Mouse (Mus musculus): ENCODE measurements at regions not wholly inside any gene's neighbourhood (a gene's known extent, or its start where the extent isn't known, plus 50 kb on each side); places are given as distances from the start of the nearest gene placed in this dataset.

DNA sequence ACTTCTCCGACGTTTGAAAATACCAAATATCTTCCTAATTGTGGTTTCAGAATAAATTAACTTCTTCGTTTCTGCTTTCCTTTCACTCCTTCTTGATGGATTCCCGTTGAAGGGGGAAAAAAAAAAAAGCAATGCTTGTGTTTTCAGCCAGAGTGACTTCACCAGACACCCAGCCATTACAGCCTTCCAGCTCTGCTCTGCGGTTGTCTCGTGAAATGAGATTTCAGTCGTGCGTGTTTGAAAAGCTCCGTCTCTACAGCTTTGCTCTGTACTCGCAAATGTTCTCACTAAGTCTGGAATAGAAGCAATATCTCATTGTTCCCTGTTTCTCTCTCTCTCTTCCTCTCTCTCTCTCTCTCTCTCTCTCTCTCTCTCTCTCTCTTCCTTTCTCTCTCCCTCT lies 509.6 kb upstream of the Kif2a start:
- no peak for DNase-seq

DNA sequence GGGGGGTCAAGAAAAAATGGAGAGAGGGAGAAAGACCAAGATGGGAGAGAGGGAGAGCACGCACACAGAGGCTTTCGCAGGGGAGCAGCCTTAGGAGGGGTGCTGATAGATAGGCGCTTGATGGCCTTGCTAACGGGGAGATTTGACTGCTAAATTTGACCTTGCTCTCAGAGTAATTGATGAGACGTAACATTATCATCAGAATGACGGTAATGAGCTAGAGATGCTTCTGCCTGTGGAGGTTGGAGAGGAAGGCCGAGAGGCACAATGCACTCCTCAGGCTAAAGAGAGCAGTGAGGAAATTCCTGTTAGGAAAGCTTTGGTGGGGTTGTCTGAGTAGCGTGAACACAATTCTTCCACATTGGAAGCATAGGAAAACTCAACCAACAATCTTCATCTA lies 509.1 kb upstream of the Kif2a start:
- DNase-seq = no peak

DNA sequence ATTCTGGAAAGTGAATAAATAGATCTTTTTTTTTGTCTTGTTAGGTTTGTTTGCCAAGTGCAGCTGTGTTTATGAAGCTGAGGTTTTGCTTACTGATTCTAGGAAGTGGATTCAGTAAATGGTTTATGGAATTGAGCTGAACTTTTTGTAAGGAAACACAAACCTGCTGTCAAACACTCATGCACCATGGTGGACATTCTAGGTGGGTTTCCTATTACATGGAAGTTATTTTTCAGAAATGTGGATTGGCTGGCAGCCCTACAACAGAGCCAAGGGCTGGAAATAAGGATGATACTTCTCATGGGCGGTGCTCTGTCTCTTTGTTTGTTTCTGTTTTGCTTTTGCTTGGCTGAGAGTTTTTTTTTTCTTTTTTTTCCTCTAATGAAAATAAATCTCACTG lies 508.5 kb upstream of the Kif2a start:
- DNase-seq = no peak

DNA sequence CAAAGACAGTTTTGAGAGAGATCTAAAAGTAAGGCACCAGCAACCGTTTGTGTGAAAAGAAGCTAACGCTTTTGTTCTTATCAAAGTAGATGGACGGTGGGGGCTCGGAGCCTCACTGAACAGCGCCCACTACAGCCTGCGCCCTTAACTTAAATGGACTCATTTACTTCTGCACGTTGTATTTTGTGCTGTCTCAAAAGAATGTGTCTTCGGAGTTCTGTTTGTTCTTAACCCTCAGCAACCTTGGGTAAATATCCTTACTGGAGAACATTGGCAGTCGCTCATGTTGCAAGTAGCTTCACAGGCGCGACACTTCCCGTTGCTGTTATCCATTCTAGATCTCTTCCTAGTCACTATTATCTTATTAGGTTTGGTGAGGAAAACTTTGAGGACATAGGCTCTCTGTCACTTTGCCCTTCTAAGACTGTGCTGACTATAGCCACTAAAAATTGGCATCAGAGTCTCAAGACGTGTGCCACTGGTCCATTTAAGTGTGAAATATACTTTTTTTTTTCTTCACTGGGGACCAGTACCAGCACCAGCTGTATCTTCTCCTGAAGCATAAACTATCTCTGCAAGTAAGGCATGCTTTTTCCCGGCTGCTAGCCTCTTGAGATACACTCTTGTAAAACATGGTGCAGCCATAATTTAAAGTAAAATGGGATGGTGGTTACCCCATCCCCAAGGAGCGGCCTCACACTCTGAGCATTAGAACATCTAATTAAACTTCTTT lies 507.0 kb upstream of the Kif2a start:
- no peak for DNase-seq

DNA sequence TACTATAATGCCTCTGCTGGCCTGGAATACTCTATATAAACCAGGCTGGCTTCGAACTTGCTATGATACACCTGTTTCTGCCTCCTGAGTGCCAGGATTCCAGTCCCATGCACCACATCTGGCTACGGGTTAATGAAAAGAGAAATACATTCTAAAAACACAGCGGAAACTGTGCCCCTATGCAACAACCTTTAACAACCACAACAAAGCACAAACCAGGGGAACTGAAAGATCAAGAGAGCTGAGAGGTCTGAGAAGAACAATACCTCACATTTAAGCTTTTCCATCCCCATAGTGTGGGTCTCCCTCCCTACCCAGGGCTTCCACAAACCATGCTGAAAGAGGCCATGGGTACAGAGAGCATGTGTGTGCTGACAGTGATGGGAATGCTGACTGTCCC lies 501.0 kb upstream of the Kif2a start:
- no peak for DNase-seq

DNA sequence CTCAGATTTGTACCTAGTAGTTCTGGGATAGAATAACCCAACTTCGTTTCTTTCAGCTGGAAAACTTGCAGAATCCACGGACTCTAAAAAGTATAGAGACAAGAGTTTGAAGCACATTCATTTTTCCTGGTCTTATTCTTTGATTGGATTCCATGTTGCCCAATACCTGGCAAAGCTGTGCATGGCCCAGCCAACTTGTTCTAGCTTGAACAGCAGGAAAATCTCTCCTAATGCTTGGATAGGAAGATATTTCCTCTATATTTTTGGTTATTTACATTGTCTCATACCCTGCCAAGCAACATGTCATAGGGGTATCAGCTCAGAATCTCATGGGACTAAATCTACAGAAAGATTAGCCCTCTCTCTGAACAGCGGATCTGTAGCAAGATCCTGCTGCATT lies 492.3 kb upstream of the Kif2a start:
- no peak for DNase-seq

DNA sequence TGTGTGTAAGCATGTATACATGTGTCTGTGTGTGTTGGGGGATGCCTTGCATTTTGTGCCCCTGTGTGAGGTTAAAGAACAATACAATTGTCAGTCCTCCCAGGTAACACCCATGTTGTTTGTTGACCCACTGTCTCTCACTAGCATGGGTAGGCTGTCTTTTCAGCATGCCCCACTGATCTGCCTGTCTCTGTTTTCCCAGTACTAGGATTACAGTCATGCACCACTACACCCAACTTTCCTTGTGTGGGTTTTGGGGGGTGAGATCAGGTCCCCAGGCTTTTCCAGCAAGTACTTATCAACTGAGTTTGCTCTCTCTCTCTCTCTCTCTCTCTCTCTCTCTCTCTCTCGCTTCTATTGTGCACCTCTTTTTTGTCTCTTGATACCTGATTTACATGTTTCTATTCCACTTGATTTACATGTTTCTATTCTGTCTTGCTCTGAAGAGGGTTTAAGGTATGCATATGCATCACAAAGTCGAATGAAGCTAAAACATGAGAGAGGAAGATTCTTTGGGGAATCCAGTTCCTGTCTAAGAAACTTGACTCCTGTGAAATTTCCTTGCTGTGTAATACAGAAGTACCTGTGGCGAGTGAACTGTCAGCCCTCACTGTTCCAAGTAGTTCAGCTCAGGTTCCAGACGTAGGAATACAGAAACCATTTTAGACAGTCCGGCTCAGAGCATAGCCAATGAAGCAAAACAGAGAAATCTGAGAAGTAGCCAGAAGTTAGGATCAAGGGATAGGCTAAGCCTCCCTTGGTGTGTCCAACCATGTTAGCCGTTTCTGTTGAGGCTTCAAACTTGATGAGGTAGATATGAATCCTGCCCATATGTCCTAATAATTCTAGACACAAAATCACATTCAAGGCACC lies 491.6 kb upstream of the Kif2a start:
- DNase-seq = no peak

DNA sequence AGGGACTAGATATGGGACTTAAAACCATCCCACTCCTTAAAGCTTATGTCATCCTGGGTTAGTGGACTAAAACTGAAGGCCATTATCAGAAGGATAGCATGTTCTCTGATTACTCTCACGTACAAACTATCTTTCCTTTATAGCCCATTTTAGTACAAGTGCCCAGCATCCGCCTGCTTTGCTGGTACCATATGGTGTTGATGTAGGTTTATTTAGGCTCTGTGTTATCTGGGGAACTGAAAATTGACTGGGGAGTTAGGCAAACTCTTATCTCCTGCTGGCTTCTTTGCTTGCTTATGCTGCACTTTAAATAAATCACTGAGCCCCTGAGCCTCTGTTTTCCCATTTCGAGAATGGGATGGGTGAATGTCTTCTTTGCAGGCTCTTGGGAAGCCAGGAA lies 485.4 kb upstream of the Kif2a start:
- DNase-seq = no peak

DNA sequence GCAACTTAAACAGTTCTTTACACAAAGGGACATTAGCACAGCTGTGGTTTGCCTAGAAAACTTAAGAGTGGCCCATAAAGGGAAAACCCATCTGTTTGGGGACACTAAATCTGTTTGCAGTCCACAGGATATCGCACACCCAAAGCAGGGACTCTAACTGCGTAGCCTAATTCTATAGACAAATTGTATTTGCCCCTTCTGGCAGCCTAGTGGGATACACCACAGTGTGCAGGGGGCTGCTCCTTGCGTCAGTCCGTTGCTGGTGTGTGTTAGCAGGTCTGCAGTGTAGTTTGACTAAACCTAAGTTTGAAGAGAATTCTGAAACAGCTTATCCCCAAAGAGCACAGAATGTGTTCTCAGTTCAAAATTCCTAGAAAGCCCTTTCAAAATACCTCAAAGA lies 484.9 kb upstream of the Kif2a start:
- no peak for DNase-seq

DNA sequence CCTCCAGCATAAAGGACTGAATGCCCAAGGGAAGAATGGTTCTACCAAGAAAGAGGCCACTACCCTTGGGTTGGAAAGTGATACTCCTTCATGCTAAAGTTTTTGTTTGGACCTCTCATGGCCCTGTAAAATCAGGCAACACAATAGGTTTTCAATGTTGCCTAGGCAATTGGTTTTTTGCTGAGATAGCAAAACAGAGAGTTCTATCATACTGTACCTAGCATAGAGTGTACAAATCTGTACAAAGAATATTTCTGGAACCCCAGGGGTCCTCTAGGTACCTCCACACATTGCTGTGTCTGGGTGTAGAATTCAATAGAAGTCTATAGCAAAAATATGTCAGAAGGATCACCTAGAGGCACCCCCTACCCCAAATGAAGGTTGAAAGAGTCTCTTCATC lies 483.4 kb upstream of the Kif2a start:
- no peak for DNase-seq

DNA sequence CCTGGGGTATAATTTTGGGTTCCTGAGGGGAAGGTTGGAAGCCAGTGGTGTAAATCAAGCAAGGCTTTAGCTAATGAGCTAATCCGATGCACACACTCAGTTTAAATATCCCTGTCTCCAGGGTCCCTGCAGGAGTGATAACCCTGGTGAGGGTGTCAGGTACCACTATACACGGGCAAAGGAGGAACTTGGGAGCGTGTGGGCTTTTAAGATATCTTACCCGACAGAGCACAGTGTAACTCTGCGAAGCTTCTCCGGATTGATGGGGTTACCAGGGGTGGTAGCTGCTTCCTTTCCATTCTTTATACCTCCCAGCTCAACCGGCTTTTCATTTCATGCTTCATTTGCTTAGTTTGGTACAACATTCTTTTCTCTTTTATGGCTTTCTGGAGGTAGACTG lies 480.3 kb upstream of the Kif2a start:
- no peak for DNase-seq

DNA sequence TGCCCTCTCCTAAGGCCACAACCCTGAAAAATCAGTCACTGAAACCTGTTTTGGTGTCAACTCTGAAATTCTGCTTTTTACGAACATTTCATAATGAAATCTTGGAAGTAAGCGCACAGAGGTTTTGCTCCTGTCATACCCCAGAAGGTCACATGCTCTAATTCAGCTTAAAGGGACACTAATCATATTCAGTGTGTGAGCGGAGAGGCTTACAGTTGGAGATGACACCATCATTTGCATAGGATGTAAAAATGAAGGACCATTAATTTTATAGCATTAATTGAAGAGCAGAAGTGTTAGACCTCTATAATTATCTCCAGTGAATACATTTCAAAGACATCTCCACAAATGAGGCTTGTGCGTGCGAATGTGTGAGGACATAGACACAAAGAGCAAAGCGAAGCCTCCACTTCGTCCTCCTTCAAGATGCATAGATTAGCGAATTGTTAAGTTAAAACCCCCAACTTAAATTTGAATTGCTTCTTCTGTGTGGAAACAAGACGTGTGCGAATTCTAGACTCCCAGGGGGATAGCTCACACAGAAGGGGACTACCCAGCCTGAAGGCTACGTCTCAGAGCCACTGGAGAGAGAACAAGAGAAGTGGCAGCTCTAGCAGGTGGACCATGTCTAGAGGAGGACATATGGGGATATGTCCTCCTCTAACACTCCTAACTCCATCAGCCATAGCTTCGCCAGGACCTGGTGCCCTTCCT lies 479.0 kb upstream of the Kif2a start:
- DNase-seq = no peak

DNA sequence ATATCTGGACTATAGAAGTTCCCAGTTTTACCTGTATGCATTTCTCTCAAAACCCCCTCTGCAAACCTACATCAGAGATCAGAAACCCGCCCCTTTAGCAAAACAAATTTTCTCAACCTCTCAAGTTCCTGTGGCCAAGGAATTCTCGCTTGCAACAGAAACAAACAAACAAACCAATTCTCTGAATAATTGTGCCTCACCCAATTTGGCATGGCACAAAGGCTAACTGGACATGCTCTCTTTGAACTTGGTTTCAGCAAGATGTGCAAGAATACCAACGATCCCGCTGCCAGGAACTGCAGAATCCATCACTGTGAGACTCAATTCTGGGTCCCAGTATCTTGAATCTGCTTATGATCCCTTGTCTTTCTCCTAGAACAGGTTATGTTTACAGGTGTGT lies 477.4 kb upstream of the Kif2a start:
- DNase-seq = no peak

DNA sequence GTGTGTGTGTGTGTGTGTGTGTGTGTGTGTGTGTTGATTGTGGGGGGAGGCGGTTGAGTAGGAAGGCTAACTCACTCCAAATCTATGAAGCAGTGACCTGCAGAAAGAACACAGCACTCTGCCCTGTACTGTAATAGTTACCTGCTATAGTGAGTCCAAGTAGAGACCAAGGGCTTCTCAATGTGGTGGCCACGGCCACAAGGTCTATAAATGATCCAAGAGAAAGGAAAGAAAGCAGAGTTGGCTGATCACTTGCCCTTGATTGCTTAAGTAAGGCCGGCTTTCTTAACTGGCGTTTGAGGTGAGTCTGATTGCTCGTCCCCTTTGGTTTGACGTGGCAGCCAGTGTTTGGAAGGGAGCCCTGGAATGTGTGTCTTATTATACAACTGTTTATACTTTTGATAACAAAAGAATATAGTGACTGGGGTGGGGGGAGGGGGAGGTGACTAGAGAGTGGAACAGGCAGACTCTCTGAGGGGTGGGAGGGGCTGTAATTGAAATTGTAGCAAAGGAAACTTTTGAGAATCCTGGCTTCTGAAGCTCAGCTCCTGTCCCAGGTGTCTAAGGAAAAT lies 473.3 kb upstream of the Kif2a start:
- no peak for DNase-seq

DNA sequence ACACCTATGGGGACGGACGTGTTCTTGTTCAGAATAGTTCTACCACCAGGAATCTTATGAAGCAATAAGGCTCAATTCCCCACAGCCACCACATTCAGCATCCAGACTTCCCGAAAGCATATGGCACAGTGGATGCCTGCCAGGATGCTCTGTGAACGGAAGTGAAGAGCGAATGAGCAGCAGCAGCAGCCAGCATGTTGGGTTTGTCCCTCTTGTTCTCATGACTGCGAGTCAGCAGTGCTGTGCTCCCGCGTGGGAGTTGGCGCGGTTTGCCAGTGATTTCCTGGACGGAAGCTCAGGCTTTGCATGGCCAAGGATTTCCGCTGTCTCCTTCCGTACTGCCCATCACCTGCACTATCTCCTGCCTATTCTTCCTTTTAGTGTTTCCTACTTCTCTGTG lies 471.8 kb upstream of the Kif2a start:
- peak; percentile 76 for DNase-seq

DNA sequence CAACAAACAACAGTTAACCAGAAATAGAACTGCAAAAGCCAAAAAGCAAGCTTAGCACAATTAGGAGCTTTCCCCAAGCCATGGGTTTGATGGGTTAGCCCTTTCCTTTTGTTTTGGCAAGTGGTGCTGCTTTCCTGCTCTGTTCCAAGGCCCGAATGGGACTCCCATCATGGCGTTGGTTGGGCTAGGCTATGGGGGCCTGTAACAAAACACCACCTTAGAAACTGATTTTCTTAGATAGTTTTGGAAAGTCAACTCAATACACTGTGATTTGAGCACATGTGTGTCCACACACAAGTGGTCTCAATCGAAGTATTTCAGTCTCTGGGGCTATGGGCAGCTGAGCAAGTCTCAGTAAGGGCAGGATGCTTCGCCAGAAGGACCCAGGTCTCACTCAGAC lies 470.5 kb upstream of the Kif2a start:
- no peak for DNase-seq

DNA sequence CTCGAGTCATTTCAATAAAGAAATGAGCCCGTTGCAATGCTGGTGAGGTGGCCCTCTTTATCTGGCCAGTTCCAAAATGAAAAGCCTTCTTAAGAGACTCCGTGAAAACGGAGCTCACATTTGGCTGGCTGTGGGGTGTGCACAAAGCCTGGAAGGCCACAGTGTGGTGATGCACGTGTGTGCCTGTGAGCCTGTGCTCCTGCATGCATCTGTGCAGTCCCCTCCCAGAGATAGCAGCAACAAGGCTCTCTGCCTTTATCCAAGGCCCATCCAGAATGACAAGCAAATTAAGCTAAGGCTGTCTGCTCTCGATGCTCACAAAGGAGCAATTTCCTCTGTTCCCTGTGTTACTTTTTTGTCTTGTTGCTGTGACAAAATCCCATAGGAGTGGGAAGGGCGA lies 469.5 kb upstream of the Kif2a start:
- DNase-seq = no peak

DNA sequence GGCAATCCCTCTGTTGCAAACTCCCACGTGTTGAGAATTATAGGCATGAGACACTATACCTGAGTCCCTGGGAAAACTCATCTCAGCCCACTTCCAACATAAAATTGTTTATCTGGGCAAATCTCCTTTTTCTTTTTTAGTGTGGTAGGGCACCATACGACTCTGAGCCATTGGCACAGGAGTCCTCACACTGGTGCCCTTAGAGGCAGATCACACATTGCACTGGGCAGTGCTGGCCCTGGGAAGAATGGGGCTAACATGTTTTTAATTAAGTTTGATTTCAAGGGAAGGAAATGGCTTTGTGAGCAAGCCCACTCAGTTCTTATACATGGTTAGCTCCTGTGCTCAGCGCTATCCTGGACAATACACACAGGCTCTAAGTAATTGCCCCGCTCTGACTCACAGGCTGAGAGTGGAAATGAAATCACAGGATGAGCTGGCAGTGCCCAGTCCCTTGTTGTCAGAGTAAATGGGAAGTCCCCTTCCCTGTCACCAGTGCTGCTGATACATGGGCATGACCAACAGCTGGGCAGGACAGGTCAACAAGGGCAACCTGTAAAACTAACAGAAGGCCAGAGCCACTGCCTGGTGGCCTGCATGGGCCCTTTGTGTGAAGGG lies 463.6 kb upstream of the Kif2a start:
- DNase-seq = no peak

DNA sequence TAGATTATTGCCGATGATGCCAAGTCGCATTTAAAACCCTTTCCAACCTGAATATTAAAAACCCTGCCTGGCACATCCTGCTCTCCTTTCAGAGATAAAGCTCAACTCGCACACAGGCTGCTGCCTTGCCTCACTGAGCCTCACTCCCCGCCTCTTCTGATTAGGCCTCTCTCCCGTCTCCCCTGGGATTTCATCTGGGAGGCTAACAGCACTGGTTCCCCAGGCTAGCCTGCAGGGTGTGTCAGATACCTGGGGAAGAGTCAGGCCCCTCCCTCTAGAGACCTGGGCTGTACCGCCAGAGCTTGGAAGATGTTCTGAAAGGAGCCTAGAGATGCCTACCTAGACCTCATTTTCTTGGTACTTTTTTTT lies 462.7 kb upstream of the Kif2a start:
- DNase-seq = no peak

DNA sequence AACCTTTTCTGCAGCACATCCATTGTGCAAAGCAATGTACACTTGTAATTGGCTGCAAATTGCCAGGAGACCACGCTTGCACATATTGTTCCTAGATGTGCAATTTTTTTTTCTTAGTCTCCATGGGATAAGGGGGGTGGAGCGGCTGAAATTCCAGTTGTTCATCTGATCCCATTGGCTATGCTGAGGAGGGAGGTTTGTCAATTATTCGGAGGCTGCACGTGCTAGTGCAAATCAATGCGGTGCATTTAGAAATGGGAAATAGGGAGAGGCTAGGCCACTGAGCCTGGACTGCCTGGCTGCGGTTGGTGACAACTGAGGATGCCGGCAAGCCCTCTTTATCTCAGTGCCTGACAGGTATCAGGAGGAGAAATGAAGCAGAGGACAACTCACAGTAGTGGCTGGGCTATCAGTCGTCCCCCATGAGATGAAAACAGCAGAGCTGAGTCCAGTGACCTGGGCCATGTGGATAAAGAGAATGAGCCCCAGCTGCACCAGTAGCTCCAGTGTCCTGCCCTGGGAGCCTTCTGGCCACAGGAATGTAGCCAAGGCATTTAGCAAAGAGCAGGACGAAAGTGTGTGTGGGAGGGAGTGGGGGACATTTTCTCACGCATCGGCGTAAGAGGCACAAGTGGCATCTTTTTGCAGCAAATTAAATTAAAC lies 462.2 kb upstream of the Kif2a start:
- DNase-seq = no peak

DNA sequence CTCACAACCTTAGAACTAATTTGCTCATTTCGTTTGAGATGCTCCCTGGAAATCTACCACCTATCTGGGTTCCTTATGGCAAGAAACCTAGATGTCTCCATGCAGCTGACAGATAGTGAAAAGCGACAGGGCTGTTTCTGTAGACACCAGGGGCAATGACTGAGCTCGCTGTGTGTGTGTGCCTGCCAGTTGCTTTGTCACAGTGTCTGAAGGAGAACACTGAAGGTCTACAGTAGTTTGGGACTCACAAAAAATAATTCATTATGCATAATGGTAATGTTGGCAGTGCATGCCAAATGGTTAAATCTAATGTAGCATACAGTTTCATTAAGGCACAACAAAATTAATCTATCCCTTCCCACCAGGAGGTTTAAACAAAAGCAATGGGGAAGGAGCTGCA lies 453.2 kb upstream of the Kif2a start:
- no peak for DNase-seq
